Mouse (Mus musculus) cortical plate, adult 2 months (tissue): ENCODE measurements around the gene Cstad. TPM values are rescaled to one million over a fixed set of nuclear protein-coding genes. Genes with fewer than 3 reads are reported as not detected.

ENCODE experiments used
- H3K27ac ChIP-seq: fragments of 200-500 bp; 2 replicates; pipeline ENCODE4 v1.5.1; 2012; ENCODE audit warnings: low read length, control low read depth, inconsistent platforms; ENCODE audit not compliant: insufficient read depth
- H3K4me1 ChIP-seq: fragments of 200-500 bp; 2 replicates; pipeline ENCODE4 v1.6.1; 2011; ENCODE audit warnings: low read length; ENCODE audit not compliant: control insufficient read depth, insufficient read depth
- H3K4me3 ChIP-seq: fragments of 200-500 bp; 2 replicates; pipeline ENCODE4 v1.5.1; 2011; ENCODE audit warnings: mild to moderate bottlenecking, low read length, control low read depth; ENCODE audit not compliant: insufficient read depth
- CTCF ChIP-seq: fragments of 200-500 bp; IDR thresholded peaks from 2 replicates; pipeline ENCODE4 v1.5.1; 2011; ENCODE audit warnings: mild to moderate bottlenecking, control low read depth, low read length; ENCODE audit not compliant: insufficient read depth; ENCODE audit errors: extremely low read depth
- POLR2A ChIP-seq: fragments of 200-500 bp; IDR thresholded peaks from 2 replicates; pipeline ENCODE4 v1.6.1; 2011; ENCODE audit warnings: mild to moderate bottlenecking, low read length, control low read depth; ENCODE audit not compliant: insufficient read depth; ENCODE audit errors: extremely low read depth
- polyA plus RNA-seq: library from polyadenylated mRNA; depleted of rRNA; stranded (reverse); fragments of >200 nt; gene quantifications from 2 replicates; pipeline ENCODE4 v1.2.3, GENCODE M21; 2012

Gene Cstad
- polyA plus RNA-seq, 1 experiment: 5.3 TPM

- TF ChIP-seq POLR2A: no peak
- TF ChIP-seq CTCF: no peak
- H3K4me3 ChIP-seq: no peak overlapping the region
- no peak overlapping the region for H3K27ac ChIP-seq
These were observed 29.0 kb downstream of the Cstad start for GRCm38 (mm10) chr2:30623873-30624272.

GRCm38 (mm10) chr2:30625296-30625826, 30.5 kb downstream of the Cstad start:
- 0 out of 2 replicates have a peak, but pooled peaks cover 2% of the 10 kb centered on the region for H3K4me1 ChIP-seq
- TF ChIP-seq POLR2A (no peak), CTCF (no peak)
- no peak overlapping the region for H3K27ac ChIP-seq
- no peak overlapping the region for H3K4me3 ChIP-seq

More at GRCm38 (mm10) chr2:30623873-30624272, 29.0 kb downstream of the Cstad start:
- no peaks in the 10 kb centered on the region for H3K4me1 ChIP-seq

GRCm38 (mm10) chr2:30626058-30626675, 31.3 kb downstream of the Cstad start:
- Histone ChIP-seq H3K4me3 (no peak overlapping the region), H3K4me1 (0 out of 2 replicates have a peak, but pooled peaks cover 2% of the 10 kb centered on the region), H3K27ac (no peak overlapping the region)
- TF ChIP-seq POLR2A: no peak

GRCm38 (mm10) chr2:30627338-30627737, 32.5 kb downstream of the Cstad start:
- Histone ChIP-seq H3K4me1 (0 out of 2 replicates have a peak, but pooled peaks cover 2% of the 10 kb centered on the region), H3K4me3 (no peak overlapping the region), H3K27ac (no peak overlapping the region)
- TF ChIP-seq CTCF: no peak
- TF ChIP-seq POLR2A: no peak

GRCm38 (mm10) chr2:30628374-30628773, 33.5 kb downstream of the Cstad start:
- TF ChIP-seq POLR2A (no peak), CTCF (no peak)
- H3K4me1 ChIP-seq: 0 out of 2 replicates have a peak, but pooled peaks cover 2% of the 10 kb centered on the region
- no peak overlapping the region for H3K27ac ChIP-seq
- H3K4me3 ChIP-seq: no peak overlapping the region

GRCm38 (mm10) chr2:30629038-30629761, 34.4 kb downstream of the Cstad start:
- 0 out of 2 replicates have a peak, but pooled peaks cover 2% of the 10 kb centered on the region for H3K4me1 ChIP-seq
- no peak for TF ChIP-seq POLR2A
- no peak for TF ChIP-seq CTCF
- peak overlapping the region; percentile 17; the same call in 1 of the 2 replicates for H3K27ac ChIP-seq
- no peak overlapping the region for H3K4me3 ChIP-seq

- H3K27ac ChIP-seq: peak overlapping the region; percentile 17; the same call in 1 of the 2 replicates
- H3K4me1 ChIP-seq: 0 out of 2 replicates have a peak, but pooled peaks cover 2% of the 10 kb centered on the region
- H3K4me3 ChIP-seq: no peak overlapping the region
- TF ChIP-seq CTCF (no peak), POLR2A (no peak)
These were observed 35.0 kb downstream of the Cstad start for GRCm38 (mm10) chr2:30629860-30630259.

- Histone ChIP-seq H3K4me1 (peaks cover 2% of the 10 kb centered on the region; the same call in 1 of the 2 replicates), H3K27ac (no peak overlapping the region), H3K4me3 (no peak overlapping the region)
- TF ChIP-seq CTCF: no peak
- no peak for TF ChIP-seq POLR2A
These were observed 41.4 kb downstream of the Cstad start for GRCm38 (mm10) chr2:30636266-30636671.

- no peak overlapping the region for H3K4me3 ChIP-seq
- peaks cover 2% of the 10 kb centered on the region for H3K4me1 ChIP-seq
- no peak overlapping the region for H3K27ac ChIP-seq
- TF ChIP-seq POLR2A: no peak
- no peak for TF ChIP-seq CTCF
These were observed 43.2 kb downstream of the Cstad start for GRCm38 (mm10) chr2:30637991-30638390.
